Mouse (Mus musculus) lung, postnatal 14 days (tissue): ENCODE data around the gene Gm340.

Source experiments
- DNase-seq: peaks from one replicate; pipeline ENCODE4 v3.0.0; 2021

Gm340 gene

GRCm38 (mm10) chr19:41615606-41616224 lies 33.5 kb downstream of the Gm340 start:
- DNase-seq, result no peak

GRCm38 (mm10) chr19:41616274-41616673 lies 34.1 kb downstream of the Gm340 start:
- no peak for DNase-seq

GRCm38 (mm10) chr19:41617102-41617501 lies 34.9 kb downstream of the Gm340 start:
- DNase-seq, result no peak

GRCm38 (mm10) chr19:41618153-41618657 lies 36.0 kb downstream of the Gm340 start:
- no peak for DNase-seq

GRCm38 (mm10) chr19:41618771-41619385 lies 36.7 kb downstream of the Gm340 start:
- no peak for DNase-seq

- DNase-seq, result no peak
Measured at GRCm38 (mm10) chr19:41620366-41621092, 38.4 kb downstream of the Gm340 start.

- DNase-seq, result peak; percentile 13
Measured at GRCm38 (mm10) chr19:41628970-41629369, 46.8 kb downstream of the Gm340 start.

GRCm38 (mm10) chr19:41629532-41629931 lies 47.4 kb downstream of the Gm340 start:
- peak; percentile 71 for DNase-seq

- DNase-seq, result no peak
Measured at GRCm38 (mm10) chr19:41634099-41634498, 51.9 kb downstream of the Gm340 start.

GRCm38 (mm10) chr19:41634999-41635398 lies 52.8 kb downstream of the Gm340 start:
- no peak for DNase-seq
